Mouse (Mus musculus) spleen, adult 2 months (tissue): ENCODE data around the gene Akap13. TPM values are rescaled to one million over a fixed set of nuclear protein-coding genes. Genes with fewer than 3 reads are reported as not detected.

Source experiments
- DNase-seq, 2 experiments: peaks; one replicate each; pipeline versions ENCODE4 v3.0.0 to v3.0.0-alpha.2; 2012 to 2021; ENCODE audit warnings: low spot score in 2 of 2, low read depth in 1 of 2
- H3K27ac ChIP-seq: fragments of 200-500 bp; 2 replicates; pipeline ENCODE4 v1.5.1; 2012; ENCODE audit warnings: low read length, inconsistent platforms; ENCODE audit not compliant: insufficient read depth
- H3K27me3 ChIP-seq: fragments of 200-500 bp; 2 replicates; pipeline ENCODE4 v1.6.1; 2012; ENCODE audit warnings: mild to moderate bottlenecking, moderate library complexity, low read length, inconsistent platforms; ENCODE audit not compliant: control insufficient read depth, insufficient read depth
- H3K36me3 ChIP-seq: fragments of 200-500 bp; 2 replicates; pipeline ENCODE4 v1.6.1; 2012; ENCODE audit warnings: mild to moderate bottlenecking, low read length, inconsistent platforms; ENCODE audit not compliant: control insufficient read depth, insufficient read depth
- H3K4me1 ChIP-seq: fragments of 200-500 bp; 2 replicates; pipeline ENCODE4 v1.6.1; 2011; ENCODE audit warnings: inconsistent platforms; ENCODE audit not compliant: control insufficient read depth, insufficient read depth, insufficient read length
- H3K4me3 ChIP-seq: fragments of 200-500 bp; 2 replicates; pipeline ENCODE4 v1.5.1; 2011; ENCODE audit warnings: mild to moderate bottlenecking, inconsistent platforms; ENCODE audit not compliant: insufficient read depth, insufficient read length; ENCODE audit errors: extremely low read depth
- CTCF ChIP-seq: fragments of 200-500 bp; IDR thresholded peaks from 2 replicates; pipeline ENCODE4 v1.5.1; 2011; ENCODE audit warnings: mild to moderate bottlenecking, inconsistent platforms; ENCODE audit not compliant: insufficient read depth, insufficient read length, insufficient replicate concordance; ENCODE audit errors: extremely low read depth
- POLR2A ChIP-seq: fragments of 200-500 bp; IDR thresholded peaks from 2 replicates; pipeline ENCODE4 v1.6.1; 2011; ENCODE audit warnings: low read depth, low read length, inconsistent platforms
- WGBS: fragments of 180-500 bp; shearing (Covaris S2); methylation state at CpG from one replicate; pipeline ENCODE4 v1.1.7; 2018; 5-methylcytosine and 5-hydroxymethylcytosine counted together
- polyA plus RNA-seq: library from polyadenylated mRNA; depleted of rRNA; stranded (reverse); fragments of >200 nt; gene quantifications from 2 replicates; pipeline ENCODE4 v1.2.3, GENCODE M21; 2012

Gene Akap13
- polyA plus RNA-seq, 1 experiment = 34.2 TPM

DNA sequence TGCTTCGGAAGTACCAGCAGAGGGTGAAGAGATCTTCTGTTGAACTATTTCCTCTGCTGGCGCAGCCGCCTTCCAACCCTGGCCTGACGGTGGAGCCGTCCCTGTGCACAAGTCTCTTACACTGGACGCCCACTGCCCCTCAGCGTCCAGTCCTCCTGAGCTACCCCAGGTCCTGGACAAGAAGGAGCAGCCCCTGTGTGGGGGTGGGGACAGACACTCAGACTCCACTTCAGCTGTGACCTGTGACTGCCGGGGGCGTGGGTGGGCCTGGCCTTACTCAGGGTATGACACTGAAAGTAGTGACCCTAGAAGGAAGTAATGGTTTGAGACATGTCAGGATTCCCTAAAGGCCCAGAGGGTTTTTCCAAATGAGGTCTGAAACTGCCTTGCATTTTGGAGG is 295.2 kb downstream of the Akap13 start:
- Histone ChIP-seq H3K36me3 (peaks cover 75% of the 10 kb centered on the region), H3K27me3 (no peaks in the 10 kb centered on the region), H3K27ac (no peak overlapping the region), H3K4me3 (no peak overlapping the region), H3K4me1 (no peaks in the 10 kb centered on the region)
- TF ChIP-seq POLR2A (no peak), CTCF (no peak)
- 94% methylated on average over 9 of the region's 9 CpGs for WGBS
- DNase-seq = no peak

- H3K4me1 ChIP-seq = no peaks in the 10 kb centered on the region
- DNase-seq = no peak
- TF ChIP-seq CTCF (no peak), POLR2A (no peak)
- no peak overlapping the region for H3K4me3 ChIP-seq
- H3K36me3 ChIP-seq = peaks cover 73% of the 10 kb centered on the region
- no peaks in the 10 kb centered on the region for H3K27me3 ChIP-seq
- H3K27ac ChIP-seq = no peak overlapping the region
- 83% methylated on average over 14 of the region's 14 CpGs for WGBS
Observed at GRCm38 (mm10) chr7:75751161-75751803, 295.9 kb downstream of the Akap13 start.

GRCm38 (mm10) chr7:75752442-75753191 is 297.3 kb downstream of the Akap13 start:
- TF ChIP-seq POLR2A (no peak), CTCF (no peak)
- DNase-seq = no peak
- Histone ChIP-seq H3K27me3 (no peaks in the 10 kb centered on the region), H3K27ac (no peak overlapping the region), H3K4me3 (no peak overlapping the region), H3K4me1 (no peaks in the 10 kb centered on the region), H3K36me3 (peaks cover 61% of the 10 kb centered on the region)
- WGBS = 92% methylated on average over 22 of the region's 22 CpGs

- no peak for TF ChIP-seq CTCF
- TF ChIP-seq POLR2A = no peak
- no peak for DNase-seq
- WGBS = 84% methylated on average over 12 of the region's 12 CpGs
- no peaks in the 10 kb centered on the region for H3K4me1 ChIP-seq
- H3K27me3 ChIP-seq = no peaks in the 10 kb centered on the region
- H3K4me3 ChIP-seq = no peak overlapping the region
- no peak overlapping the region for H3K27ac ChIP-seq
- peaks cover 55% of the 10 kb centered on the region for H3K36me3 ChIP-seq
Observed at GRCm38 (mm10) chr7:75753192-75753783, 298.0 kb downstream of the Akap13 start.

GRCm38 (mm10) chr7:75754587-75755499 is 299.5 kb downstream of the Akap13 start:
- no peak for DNase-seq
- Histone ChIP-seq H3K27ac (no peak overlapping the region), H3K4me3 (no peak overlapping the region), H3K27me3 (no peaks in the 10 kb centered on the region), H3K4me1 (no peaks in the 10 kb centered on the region), H3K36me3 (peaks cover 39% of the 10 kb centered on the region)
- WGBS = 86% methylated on average over 8 of the region's 8 CpGs
- TF ChIP-seq CTCF = no peak
- TF ChIP-seq POLR2A = no peak

DNA sequence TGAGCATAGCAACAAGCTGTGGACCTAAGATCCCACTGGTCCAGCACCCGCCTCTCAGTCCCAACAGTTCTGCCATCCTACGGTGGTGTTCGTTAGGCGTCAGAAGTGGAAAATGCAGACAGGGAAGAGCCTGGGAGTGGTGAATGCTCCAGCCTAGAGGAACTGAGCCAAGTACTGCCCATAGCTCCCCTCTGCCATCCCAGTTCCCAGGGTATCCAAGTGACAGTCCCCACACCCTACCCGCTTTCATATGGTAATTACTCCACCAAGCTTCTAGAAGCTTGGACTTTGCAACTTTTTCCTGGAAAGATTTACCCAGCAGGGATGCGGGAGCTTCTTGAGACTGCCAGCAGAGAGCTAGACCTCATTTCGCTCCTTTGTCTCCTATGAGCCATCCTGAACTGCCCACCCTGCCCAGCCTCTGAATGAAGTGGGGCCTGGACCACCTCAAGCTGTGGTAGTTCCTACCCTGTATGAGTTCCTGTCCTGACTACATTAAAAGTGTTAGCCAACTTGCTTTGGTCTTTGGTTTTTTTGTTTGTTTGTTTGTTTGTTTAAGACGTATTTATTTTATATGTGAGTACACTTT is 300.6 kb downstream of the Akap13 start:
- H3K4me3 ChIP-seq = no peak overlapping the region
- no peaks in the 10 kb centered on the region for H3K27me3 ChIP-seq
- peaks cover 28% of the 10 kb centered on the region for H3K36me3 ChIP-seq
- no peaks in the 10 kb centered on the region for H3K4me1 ChIP-seq
- TF ChIP-seq POLR2A = no peak
- no peak for TF ChIP-seq CTCF
- no peak overlapping the region for H3K27ac ChIP-seq
- 97% methylated on average over 8 of the region's 8 CpGs for WGBS
- no peak for DNase-seq
